Mouse (Mus musculus) lung, postnatal 0 days (tissue): ENCODE measurements at regions not wholly inside any gene's neighbourhood (a gene's known extent, or its start where the extent isn't known, plus 50 kb on each side); places are given as distances from the start of the nearest gene placed in this dataset.

ENCODE experiments used
- ATAC-seq: fragments of 200-750 bp; cut with Nextera tagmentation; 2 replicates; pipeline ENCODE4 v1.8.0; 2017; ENCODE audit warnings: moderate library complexity
- DNase-seq: peaks from one replicate; pipeline ENCODE4 v3.0.0-alpha.2; 2016; ENCODE audit warnings: low spot score
- H3K27ac ChIP-seq: fragments of 300-500 bp; sonication (generic); 2 replicates; pipeline ENCODE4 v1.5.1; 2014; ENCODE audit warnings: antibody characterized with exemption, mild to moderate bottlenecking, low read length, mixed read lengths
- H3K27me3 ChIP-seq: fragments of 300-500 bp; sonication (generic); replicated peaks from 2 replicates; pipeline ENCODE4 v1.6.1; 2014; ENCODE audit warnings: low read length, mixed read lengths; ENCODE audit not compliant: insufficient read depth
- H3K36me3 ChIP-seq: fragments of 300-500 bp; sonication (generic); 2 replicates; pipeline ENCODE4 v1.6.1; 2014; ENCODE audit warnings: low read length, mixed read lengths; ENCODE audit not compliant: insufficient read depth
- H3K4me1 ChIP-seq: fragments of 300-500 bp; sonication (generic); 2 replicates; pipeline ENCODE4 v1.6.1; 2014; ENCODE audit warnings: antibody characterized with exemption, low read depth, low read length, mixed read lengths; ENCODE audit not compliant: insufficient read depth
- H3K4me2 ChIP-seq: fragments of 300-500 bp; sonication (generic); replicated peaks from 2 replicates; pipeline ENCODE4 v1.6.1; 2014; ENCODE audit warnings: low read depth, mild to moderate bottlenecking, low read length, moderate library complexity, mixed read lengths
- H3K4me3 ChIP-seq: fragments of 300-500 bp; sonication (generic); 2 replicates; pipeline ENCODE4 v1.5.1; 2014; ENCODE audit warnings: low read depth, low read length
- H3K9ac ChIP-seq: fragments of 300-500 bp; sonication (generic); replicated peaks from 2 replicates; pipeline ENCODE4 v1.6.1; 2014; ENCODE audit warnings: low read depth, mild to moderate bottlenecking
- H3K9me3 ChIP-seq: fragments of 300-500 bp; sonication (generic); 2 replicates; pipeline ENCODE4 v1.6.1; 2016; ENCODE audit warnings: low read length, mixed read lengths
- CTCF ChIP-seq: IDR thresholded peaks from 2 replicates; pipeline ENCODE4 v1.5.1; 2016; ENCODE audit warnings: antibody characterized with exemption, mild to moderate bottlenecking
- EP300 ChIP-seq: IDR thresholded peaks from 2 replicates; pipeline ENCODE4 v1.6.1; 2016; ENCODE audit warnings: antibody characterized with exemption, mild to moderate bottlenecking, control low read depth
- WGBS: fragments of 180-500 bp; shearing (Covaris S2); extraction: QIAGEN DNeasy Blood & Tissue Kit; methylation state at CpG from one replicate; pipeline ENCODE4 v1.1.7; 2014; 5-methylcytosine and 5-hydroxymethylcytosine counted together

GRCm38 (mm10) chr8:79554311-79554710 is 85.1 kb upstream of the Otud4 start:
- H3K27me3 ChIP-seq = no peaks in the 10 kb centered on the region
- TF ChIP-seq EP300 (no peak), CTCF (no peak)
- no peak overlapping the region for H3K4me3 ChIP-seq
- H3K4me1 ChIP-seq = no peaks in the 10 kb centered on the region
- DNase-seq (no peak), ATAC-seq (no peak)
- no peaks in the 10 kb centered on the region for H3K36me3 ChIP-seq
- H3K9me3 ChIP-seq = no peaks in the 10 kb centered on the region
- no peak overlapping the region for H3K27ac ChIP-seq
- no peak overlapping the region for H3K9ac ChIP-seq
- 86% methylated on average over 2 of the region's 4 CpGs for WGBS
- no peak overlapping the region for H3K4me2 ChIP-seq

- no peak overlapping the region for H3K9ac ChIP-seq
- H3K4me1 ChIP-seq = no peaks in the 10 kb centered on the region
- no peaks in the 10 kb centered on the region for H3K9me3 ChIP-seq
- DNase-seq (no peak), ATAC-seq (no peak)
- H3K36me3 ChIP-seq = no peaks in the 10 kb centered on the region
- H3K27me3 ChIP-seq = no peaks in the 10 kb centered on the region
- 59% methylated on average over 2 of the region's 2 CpGs for WGBS
- TF ChIP-seq CTCF (no peak), EP300 (no peak)
- H3K4me2 ChIP-seq = no peak overlapping the region
- H3K4me3 ChIP-seq = no peak overlapping the region
- no peak overlapping the region for H3K27ac ChIP-seq
Observed at GRCm38 (mm10) chr8:79550151-79550550, 89.3 kb upstream of the Otud4 start.

- no peak for TF ChIP-seq CTCF
- no peak for TF ChIP-seq EP300
- Histone ChIP-seq H3K9ac (no peak overlapping the region), H3K9me3 (no peaks in the 10 kb centered on the region), H3K27me3 (no peaks in the 10 kb centered on the region), H3K27ac (no peak overlapping the region), H3K36me3 (no peaks in the 10 kb centered on the region), H3K4me1 (no peaks in the 10 kb centered on the region), H3K4me3 (no peak overlapping the region), H3K4me2 (no peak overlapping the region)
- WGBS = 82% methylated on average over 6 of the region's 6 CpGs
- DNase-seq (no peak), ATAC-seq (no peak)
Observed at GRCm38 (mm10) chr8:79548156-79548555, 91.3 kb upstream of the Otud4 start.

- Histone ChIP-seq H3K27ac (no peak overlapping the region), H3K9ac (no peak overlapping the region), H3K4me3 (no peak overlapping the region), H3K36me3 (no peaks in the 10 kb centered on the region), H3K4me1 (no peaks in the 10 kb centered on the region), H3K4me2 (no peak overlapping the region), H3K27me3 (no peaks in the 10 kb centered on the region), H3K9me3 (no peaks in the 10 kb centered on the region)
- 86% methylated on average over 5 of the region's 5 CpGs for WGBS
- no peak for TF ChIP-seq EP300
- TF ChIP-seq CTCF = no peak
- no peak for ATAC-seq
- no peak for DNase-seq
Observed at GRCm38 (mm10) chr8:79545866-79546373, 93.5 kb upstream of the Otud4 start.

- H3K9me3 ChIP-seq = no peaks in the 10 kb centered on the region
- no peak overlapping the region for H3K27ac ChIP-seq
- H3K27me3 ChIP-seq = no peaks in the 10 kb centered on the region
- no peak overlapping the region for H3K4me2 ChIP-seq
- DNase-seq (no peak), ATAC-seq (no peak)
- no peaks in the 10 kb centered on the region for H3K4me1 ChIP-seq
- H3K4me3 ChIP-seq = no peak overlapping the region
- 75% methylated on average over 2 of the region's 2 CpGs for WGBS
- H3K9ac ChIP-seq = no peak overlapping the region
- no peaks in the 10 kb centered on the region for H3K36me3 ChIP-seq
- no peak for TF ChIP-seq EP300
Observed at GRCm38 (mm10) chr8:79542461-79542860, 97.0 kb upstream of the Otud4 start.

- no peak for ATAC-seq
- no peak overlapping the region for H3K4me2 ChIP-seq
- TF ChIP-seq CTCF (no peak), EP300 (no peak)
Observed at GRCm38 (mm10) chr8:79540053-79540452, 99.4 kb upstream of the Otud4 start.

GRCm38 (mm10) chr8:79534271-79534889 is 105.0 kb upstream of the Otud4 start:
- Histone ChIP-seq H3K4me1 (no peaks in the 10 kb centered on the region), H3K9me3 (no peaks in the 10 kb centered on the region), H3K9ac (no peak overlapping the region), H3K4me3 (no peak overlapping the region), H3K36me3 (no peaks in the 10 kb centered on the region), H3K27me3 (no peaks in the 10 kb centered on the region), H3K27ac (no peak overlapping the region), H3K4me2 (no peak overlapping the region)
- ATAC-seq (no peak), DNase-seq (no peak)
- 60% methylated on average over 12 of the region's 12 CpGs for WGBS
- TF ChIP-seq CTCF (no peak), EP300 (no peak)

More at GRCm38 (mm10) chr8:79540053-79540452, 99.4 kb upstream of the Otud4 start:
- Histone ChIP-seq H3K36me3 (no peaks in the 10 kb centered on the region), H3K9me3 (no peaks in the 10 kb centered on the region), H3K27ac (no peak overlapping the region), H3K4me1 (no peaks in the 10 kb centered on the region), H3K27me3 (no peaks in the 10 kb centered on the region), H3K4me3 (no peak overlapping the region), H3K9ac (no peak overlapping the region)
- DNase-seq = no peak
- WGBS = 82% methylated on average over 4 of the region's 4 CpGs
